Mouse (Mus musculus): Measurements from ENCODE around the gene Efhc1. TPM values are rescaled to one million over a fixed set of nuclear protein-coding genes. Genes with fewer than 3 reads are reported as not detected.

The Efhc1 gene
- total and polyA plus RNA-seq, 3 experiments = not detected

GRCm38 (mm10) chr1:20954876-20955275 lies 3.5 kb downstream of the Efhc1 start:
- H3K9me3 ChIP-seq (replicated peaks; ENCODE audit: low read length) = no peaks in the 10 kb centered on the region
- no peaks in the 10 kb centered on the region for H3K79me2 ChIP-seq (replicated peaks; ENCODE audit: control insufficient read depth, extremely low read depth, insufficient read depth, poor library complexity, severe bottlenecking)
- no peak overlapping the region for H3K9ac ChIP-seq (ENCODE audit: insufficient read depth, low read depth)
- TF ChIP-seq CHD2 (IDR thresholded peaks at IDR 0.05; ENCODE audit: low read length) (no peak), RCOR1 (conservative IDR thresholded peaks at IDR 0.05; ENCODE audit: low read depth, low read length) (no peak), HCFC1 (IDR thresholded peaks at IDR 0.05; ENCODE audit: low read depth, low read length) (no peak), CHD1 (IDR thresholded peaks at IDR 0.05; ENCODE audit: low read depth, low read length) (no peak)
- DNase-seq (ENCODE audit: extremely low read depth) = no peak
- in situ Hi-C loops (cut with MboI; ENCODE audit: low pct_ligation_motif_present, low pct_unique_long_range_greater_than_20kb, low sequenced_read_pairs) (no loop called here), dilution Hi-C loops (cut with MboI; ENCODE audit: extremely low pct_ligation_motif_present, extremely low pct_unique_long_range_greater_than_20kb, low sequenced_read_pairs) (no loop called here)
- H3K27me3 ChIP-seq (replicated peaks) = no peaks in the 10 kb centered on the region
- no peaks in the 10 kb centered on the region for H3K36me3 ChIP-seq (replicated peaks in 1 of 2; ENCODE audit: control insufficient read depth in 1 of 2, insufficient read depth in 1 of 2, low read length in 1 of 2)
- no peak overlapping the region for H3K4me3 ChIP-seq (replicated peaks in 1 of 3; ENCODE audit: low read depth in 2 of 3, low read length in 2 of 3, poor library complexity in 1 of 3)
- H3K4me2 ChIP-seq (ENCODE audit: insufficient read depth, low read depth, poor library complexity, severe bottlenecking) = no peak overlapping the region
- H3K4me1 ChIP-seq (ENCODE audit: control insufficient read depth in 1 of 2, insufficient read depth in 2 of 2) = no peaks in the 10 kb centered on the region
- H3K27ac ChIP-seq (ENCODE audit: insufficient read depth, low read depth) = no peak overlapping the region

DNA sequence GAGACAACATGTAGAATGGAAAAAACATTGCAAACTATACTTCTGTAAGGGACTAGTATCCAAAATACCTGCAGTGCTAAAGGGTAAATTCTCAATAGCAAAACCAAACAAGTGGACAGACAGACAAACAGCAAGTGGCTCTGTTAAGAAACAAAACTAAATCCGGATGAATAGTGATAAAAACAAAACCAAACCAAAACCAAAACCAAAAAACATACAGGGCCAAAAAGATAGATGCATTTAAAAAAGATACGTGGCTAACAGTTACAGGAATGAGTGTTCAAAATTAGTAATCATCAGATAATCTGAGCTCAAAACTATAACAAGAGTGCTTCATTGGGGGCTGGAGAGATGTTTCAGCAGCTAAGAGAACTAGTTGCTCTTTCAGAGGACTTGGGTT lies 18.2 kb downstream of the Efhc1 start:
- no peaks in the 10 kb centered on the region for H3K79me2 ChIP-seq (replicated peaks; ENCODE audit: control insufficient read depth, extremely low read depth, insufficient read depth, poor library complexity, severe bottlenecking)
- H3K4me1 ChIP-seq (ENCODE audit: control insufficient read depth in 1 of 2, insufficient read depth in 2 of 2) = no peaks in the 10 kb centered on the region
- DNase-seq (ENCODE audit: extremely low read depth) = no peak
- dilution Hi-C loops (cut with MboI; ENCODE audit: extremely low pct_ligation_motif_present, extremely low pct_unique_long_range_greater_than_20kb, low sequenced_read_pairs) (no loop called here), in situ Hi-C loops (cut with MboI; ENCODE audit: low pct_ligation_motif_present, low pct_unique_long_range_greater_than_20kb, low sequenced_read_pairs) (no loop called here)
- H3K27me3 ChIP-seq (replicated peaks) = no peaks in the 10 kb centered on the region
- H3K4me2 ChIP-seq (ENCODE audit: insufficient read depth, low read depth, poor library complexity, severe bottlenecking) = no peak overlapping the region
- no peak for TF ChIP-seq USF2 (conservative IDR thresholded peaks at IDR 0.05; ENCODE audit: low read depth, low read length)
- no peak for TF ChIP-seq EP300 (IDR thresholded peaks at IDR 0.05; ENCODE audit: low read length)
- TF ChIP-seq NELFE (IDR thresholded peaks at IDR 0.05; ENCODE audit: low read depth, low read length) = no peak
- no peak for TF ChIP-seq HCFC1 (IDR thresholded peaks at IDR 0.05; ENCODE audit: low read depth, low read length)
- no peak for TF ChIP-seq MEF2A (IDR thresholded peaks at IDR 0.05; ENCODE audit: borderline replicate concordance, low read depth, low read length)
- H3K9ac ChIP-seq (ENCODE audit: insufficient read depth, low read depth) = no peak overlapping the region
- H3K9me3 ChIP-seq (replicated peaks; ENCODE audit: low read length) = no peaks in the 10 kb centered on the region
- H3K27ac ChIP-seq (ENCODE audit: insufficient read depth, low read depth) = no peak overlapping the region
- H3K4me3 ChIP-seq (replicated peaks in 1 of 3; ENCODE audit: low read depth in 2 of 3, low read length in 2 of 3, poor library complexity in 1 of 3) = no peak overlapping the region
- H3K36me3 ChIP-seq (replicated peaks in 1 of 2; ENCODE audit: control insufficient read depth in 1 of 2, insufficient read depth in 1 of 2, low read length in 1 of 2) = no peaks in the 10 kb centered on the region

- no peak overlapping the region for H3K4me3 ChIP-seq (replicated peaks in 1 of 3; ENCODE audit: low read depth in 2 of 3, low read length in 2 of 3, poor library complexity in 1 of 3)
- dilution Hi-C loops (cut with MboI; ENCODE audit: extremely low pct_ligation_motif_present, extremely low pct_unique_long_range_greater_than_20kb, low sequenced_read_pairs) = no loop called here
Observed at GRCm38 (mm10) chr1:20973389-20973788, 22.0 kb downstream of the Efhc1 start.

More at GRCm38 (mm10) chr1:20973389-20973788, 22.0 kb downstream of the Efhc1 start:
- Histone ChIP-seq H3K9me3 (replicated peaks; ENCODE audit: low read length) (no peaks in the 10 kb centered on the region), H3K79me2 (replicated peaks; ENCODE audit: control insufficient read depth, extremely low read depth, insufficient read depth, poor library complexity, severe bottlenecking) (no peaks in the 10 kb centered on the region), H3K4me1 (ENCODE audit: control insufficient read depth in 1 of 2, insufficient read depth in 2 of 2) (no peaks in the 10 kb centered on the region), H3K4me2 (ENCODE audit: insufficient read depth, low read depth, poor library complexity, severe bottlenecking) (no peak overlapping the region), H3K36me3 (replicated peaks in 1 of 2; ENCODE audit: control insufficient read depth in 1 of 2, insufficient read depth in 1 of 2, low read length in 1 of 2) (no peaks in the 10 kb centered on the region), H3K27ac (ENCODE audit: insufficient read depth, low read depth) (no peak overlapping the region), H3K9ac (ENCODE audit: insufficient read depth, low read depth) (no peak overlapping the region), H3K27me3 (replicated peaks) (no peaks in the 10 kb centered on the region)
- no peak for DNase-seq (ENCODE audit: extremely low read depth)
- TF ChIP-seq PAX5 (IDR thresholded peaks at IDR 0.05; ENCODE audit: low read length) (no peak), MAFK (IDR thresholded peaks at IDR 0.05; ENCODE audit: insufficient replicate concordance, low read length) (no peak), BHLHE40 (IDR thresholded peaks at IDR 0.05; ENCODE audit: low read depth, low read length) (no peak), ZNF384 (IDR thresholded peaks at IDR 0.05; ENCODE audit: low read depth, low read length) (no peak), JUND (conservative IDR thresholded peaks at IDR 0.05; ENCODE audit: low read depth, low read length) (no peak), CTCF (conservative IDR thresholded peaks at IDR 0.05 in 1 of 2, IDR thresholded peaks at IDR 0.05 in 1 of 2; ENCODE audit: low read depth in 2 of 2, low read length in 2 of 2) (no peak)
- in situ Hi-C loops (cut with MboI; ENCODE audit: low pct_ligation_motif_present, low pct_unique_long_range_greater_than_20kb, low sequenced_read_pairs) = no loop called here
